Comparison of ENCODE assay signal across 12 mouse cellular contexts in genomic region chr10:82866356-82866755, GRCm38 (mm10). TPM values are rescaled to one million over a fixed set of nuclear protein-coding genes. Genes with fewer than 3 reads are reported as not detected.
A peak's percentile ranks its signal among the peaks of the same experiment; 100 is the strongest.
DNase-seq lines count a peak whose midpoint lies in the region; ATAC-seq and TF ChIP-seq lines count a peak whose summit lies in the region.
"Had no signal": no experiment of that assay in that cellular context is flagged by ENCODE, and none has a peak within 500 bp of the region (broad histone marks: within the 10 kb centered on the region; RNA-seq: fewer than 3 reads in every experiment).

Eid3 (plus strand) TSS chr10:82866626.

- no peaks in the 10 kb centered on the region; the same call in 1 of the 2 replicates for H3K36me3 ChIP-seq in spleen, adult 2 months (ENCODE audit: control insufficient read depth, insufficient read depth, low read length)
- H3K36me3 ChIP-seq in kidney, embryonic 15.5 days, result peaks cover 57% of the 10 kb centered on the region
- no peaks in the 10 kb centered on the region for H3K36me3 ChIP-seq in splenic B cell, adult 2 months (ENCODE audit: control insufficient read depth, insufficient read depth, low read length, poor library complexity, severe bottlenecking)

- DNase-seq in cerebellum, postnatal 14 days, result peak; percentile 28 to 42
- DNase-seq in cerebellum, adult 9-11 months, result no peak
- no peak for DNase-seq in spleen, adult 2 months (ENCODE audit: low read depth in 1 of 2, low spot score in 2 of 2)
- no peak for DNase-seq in spleen, postnatal 10 days (ENCODE audit: low spot score in 2 of 2)
- peak; percentile 46 for DNase-seq in splenic B cell, adult 2 months (ENCODE audit: low read depth, low spot score)
- no peak for DNase-seq in layer of hippocampus, adult 11-12 months (ENCODE audit: low spot score)
- DNase-seq in layer of hippocampus, postnatal 36 days, result no peak
- DNase-seq: adrenal gland, postnatal 10 days; lung, postnatal 4 days had no signal

- no peak within 1 kb of the TSS for H3K27ac ChIP-seq in spleen, adult 2 months (ENCODE audit: insufficient read depth, low read length)
- 0 out of 2 replicates have a peak within 1 kb of the TSS, but pooled peaks have one; percentile 5 for H3K27ac ChIP-seq in kidney, embryonic 15.5 days
- H3K27ac ChIP-seq: forebrain, embryonic 13.5 days; stomach, embryonic 15.5 days had no signal

- no peak within 1 kb of the TSS for H3K4me2 ChIP-seq in kidney, embryonic 15.5 days
- H3K4me2 ChIP-seq: forebrain, embryonic 13.5 days; stomach, embryonic 15.5 days had no signal

- no peaks in the 10 kb centered on the region for H3K9me3 ChIP-seq in kidney, embryonic 15.5 days (replicated peaks)
- H3K9me3 ChIP-seq: forebrain, embryonic 13.5 days; stomach, embryonic 15.5 days had no signal

- TF ChIP-seq POLR2A in spleen, adult 2 months (IDR thresholded peaks at IDR 0.05; ENCODE audit: low read depth, low read length), result no peak

- no peaks in the 10 kb centered on the region for H3K27me3 ChIP-seq in spleen, adult 2 months (ENCODE audit: control insufficient read depth, insufficient read depth, low read length)
- H3K27me3 ChIP-seq in kidney, embryonic 15.5 days, result no peaks in the 10 kb centered on the region
- no peaks in the 10 kb centered on the region for H3K27me3 ChIP-seq in splenic B cell, adult 2 months (ENCODE audit: control insufficient read depth, insufficient read depth, low read length, poor library complexity, severe bottlenecking)
- H3K27me3 ChIP-seq: forebrain, embryonic 13.5 days; stomach, embryonic 15.5 days had no signal

- H3K4me1 ChIP-seq in spleen, adult 2 months (ENCODE audit: control insufficient read depth, insufficient read depth, insufficient read length), result no peaks in the 10 kb centered on the region; the same call in 1 of the 2 replicates
- peaks cover 40% of the 10 kb centered on the region for H3K4me1 ChIP-seq in kidney, embryonic 15.5 days

- no peak within 1 kb of the TSS for H3K9ac ChIP-seq in kidney, embryonic 15.5 days
- H3K9ac ChIP-seq: forebrain, embryonic 13.5 days; stomach, embryonic 15.5 days had no signal

- TF ChIP-seq CTCF in spleen, adult 2 months (IDR thresholded peaks at IDR 0.05; ENCODE audit: extremely low read depth, insufficient read depth, insufficient read length, insufficient replicate concordance), result no peak

- 32% methylated on average over 9 of the region's 9 CpGs for WGBS in spleen, adult 2 months
- 70% methylated on average over 9 of the region's 9 CpGs for WGBS in kidney, embryonic 15.5 days

- H3K4me3 ChIP-seq in spleen, adult 2 months (ENCODE audit: extremely low read depth, insufficient read depth, insufficient read length), result peak within 1 kb of the TSS; percentile 2; the same call in 1 of the 2 replicates
- no peak within 1 kb of the TSS for H3K4me3 ChIP-seq in kidney, embryonic 15.5 days (replicated peaks)
- H3K4me3 ChIP-seq: forebrain, embryonic 13.5 days; stomach, embryonic 15.5 days had no signal

- peak; percentile 67; the same call in 1 of the 2 replicates for ATAC-seq in kidney, embryonic 15.5 days (replicated peaks; ENCODE audit: low FRiP score)
- ATAC-seq: forebrain, embryonic 13.5 days had no signal

RNA-seq across cellular contexts. Expression of gene Eid3, which starts in this region (rescaled TPM):
- 0.34 TPM in 1 of 2 replicates, not detected in the other for polyA plus RNA-seq in spleen, adult 2 months (2012; rRNA removed)
- 0.19 and 0.24 TPM in 2 replicates for polyA plus RNA-seq in kidney, embryonic 15.5 days (2015; fragmentation: Nextera tagmentation; extraction: Ambion mirVana)
- total RNA-seq in layer of hippocampus, postnatal 36 days (2021), result 1 to 10 TPM; 1.5 to 1.9 TPM

Comparison
In these comparisons a context has a peak if more than half of its experiments do, and no peak if none do; other contexts are left out.
1. DNase-seq: peak in cerebellum, postnatal 14 days (2 of 2) and splenic B cell, adult 2 months (single experiment); none in cerebellum, adult 9-11 months (single experiment), spleen, adult 2 months (0 of 2), spleen, postnatal 10 days (0 of 2), layer of hippocampus, adult 11-12 months (single experiment) and layer of hippocampus, postnatal 36 days (0 of 2).
2. Peak in ATAC-seq and H3K27ac ChIP-seq in kidney, embryonic 15.5 days; RNA of the gene not detected or under 1 TPM.